Comparison of ENCODE assay signal across 9 mouse cellular contexts in genomic region chr9:79978228-79979024, GRCm38 (mm10). TPM values are rescaled to one million over a fixed set of nuclear protein-coding genes. Genes with fewer than 3 reads are reported as not detected.
DNase-seq lines count a peak whose midpoint lies in the region; ATAC-seq and TF ChIP-seq lines count a peak whose summit lies in the region.
"Had no signal": no experiment of that assay in that cellular context is flagged by ENCODE, and none has a peak within 500 bp of the region (broad histone marks: within the 10 kb centered on the region; RNA-seq: fewer than 3 reads in every experiment).

No protein-coding gene starts in this region.

- peak overlapping the region; percentile 51 for H3K4me3 ChIP-seq in layer of hippocampus, adult 2 months
- H3K4me3 ChIP-seq in limb, embryonic 15.5 days, result peak overlapping the region; percentile 37; the same call in 1 of the 2 replicates
- no peak overlapping the region for H3K4me3 ChIP-seq in neural tube, embryonic 15.5 days (replicated peaks)

- ATAC-seq in limb, embryonic 15.5 days (ENCODE audit: insufficient number of reproducible peaks, low FRiP score, low TSS enrichment, low read depth), result no peak
- ATAC-seq in neural tube, embryonic 15.5 days (ENCODE audit: low FRiP score), result no peak

- H3K27ac ChIP-seq in layer of hippocampus, adult 2 months, result peak overlapping the region; percentile 79; the same call in 1 of the 2 replicates
- H3K27ac ChIP-seq in limb, embryonic 15.5 days, result 0 out of 2 replicates have a peak overlapping the region, but pooled peaks have one; percentile 29
- no peak overlapping the region for H3K27ac ChIP-seq in neural tube, embryonic 15.5 days (replicated peaks)
- H3K27ac ChIP-seq: liver, embryonic 14.5 days had no signal

- no peak overlapping the region for H3K9ac ChIP-seq in limb, embryonic 15.5 days
- H3K9ac ChIP-seq in neural tube, embryonic 15.5 days (replicated peaks), result no peak overlapping the region
- H3K9ac ChIP-seq: liver, embryonic 14.5 days had no signal

- peak overlapping the region; percentile 60 for H3K4me2 ChIP-seq in limb, embryonic 15.5 days
- H3K4me2 ChIP-seq in neural tube, embryonic 15.5 days, result peak overlapping the region; percentile 55; the same call in 1 of the 2 replicates

- WGBS in limb, embryonic 15.5 days, result 49% methylated on average over 12 of the region's 12 CpGs
- 81% methylated on average over 12 of the region's 12 CpGs for WGBS in neural tube, embryonic 15.5 days

- H3K4me1 ChIP-seq in limb, embryonic 15.5 days, result peaks cover 16% of the 10 kb centered on the region
- H3K4me1 ChIP-seq in neural tube, embryonic 15.5 days, result peaks cover 7% of the 10 kb centered on the region

- no peaks in the 10 kb centered on the region for H3K27me3 ChIP-seq in limb, embryonic 15.5 days
- H3K27me3 ChIP-seq in neural tube, embryonic 15.5 days (replicated peaks), result no peaks in the 10 kb centered on the region

- H3K36me3 ChIP-seq in limb, embryonic 15.5 days, result no peaks in the 10 kb centered on the region
- no peaks in the 10 kb centered on the region for H3K36me3 ChIP-seq in neural tube, embryonic 15.5 days

- no peak for TF ChIP-seq CTCF in layer of hippocampus, adult 2 months (conservative IDR thresholded peaks at IDR 0.05)

- no peaks in the 10 kb centered on the region for H3K9me3 ChIP-seq in limb, embryonic 15.5 days
- no peaks in the 10 kb centered on the region for H3K9me3 ChIP-seq in neural tube, embryonic 15.5 days (replicated peaks)

- DNase-seq in adrenal gland, adult 2 months, result peak; percentile 54
- DNase-seq in adrenal gland, postnatal 36 days, result no peak
- DNase-seq in layer of hippocampus, adult 2 months (ENCODE audit: low spot score in 2 of 2), result no peak
- DNase-seq in layer of hippocampus, adult 9-11 months, result no peak
- DNase-seq in right cerebral cortex, postnatal 14 days, result no peak
- DNase-seq in spleen, postnatal 36 days (ENCODE audit: low spot score in 2 of 2), result no peak

RNA-seq across cellular contexts. Expression of gene Filip1, which starts 34.2 kb away (rescaled TPM):
- 10 to 100 TPM; 51.8 to 75.4 TPM for total RNA-seq in adrenal gland, adult 2 months (2021)
- 4.5 and 7.9 TPM in 2 replicates for polyA plus RNA-seq in adrenal gland, adult 2 months (2012; rRNA removed)
- total RNA-seq in adrenal gland, postnatal 36 days (2021), result 10 to 100 TPM; 66.6 to 80.8 TPM
- 10 to 100 TPM; 11.7 to 13.9 TPM for total RNA-seq in layer of hippocampus, adult 2 months (2021)
- 8.4 and 10.1 TPM in 2 replicates for polyA plus RNA-seq in limb, embryonic 15.5 days (2015; fragmentation: Nextera tagmentation; extraction: Ambion mirVana)
- 3.0 and 3.9 TPM in 2 replicates for polyA plus RNA-seq in neural tube, embryonic 15.5 days (2015; fragmentation: Nextera tagmentation; extraction: Ambion mirVana)
